Mouse (Mus musculus): ENCODE results near the gene Slc25a54. TPM values are rescaled to one million over a fixed set of nuclear protein-coding genes. Genes with fewer than 3 reads are reported as not detected.

The Slc25a54 gene
- total RNA-seq, 2 experiments from 2014 or later, result not detected

- peak; percentile 67 for ATAC-seq (replicated peaks; ENCODE audit: low FRiP score, low TSS enrichment, poor library complexity, severe bottlenecking)
Measured at GRCm38 (mm10) chr3:109122641-109123530, 42.6 kb downstream of the Slc25a54 start, which contains the start of gene Slc25a24. Slc25a24 (plus strand) TSS chr3:109123149.

DNA sequence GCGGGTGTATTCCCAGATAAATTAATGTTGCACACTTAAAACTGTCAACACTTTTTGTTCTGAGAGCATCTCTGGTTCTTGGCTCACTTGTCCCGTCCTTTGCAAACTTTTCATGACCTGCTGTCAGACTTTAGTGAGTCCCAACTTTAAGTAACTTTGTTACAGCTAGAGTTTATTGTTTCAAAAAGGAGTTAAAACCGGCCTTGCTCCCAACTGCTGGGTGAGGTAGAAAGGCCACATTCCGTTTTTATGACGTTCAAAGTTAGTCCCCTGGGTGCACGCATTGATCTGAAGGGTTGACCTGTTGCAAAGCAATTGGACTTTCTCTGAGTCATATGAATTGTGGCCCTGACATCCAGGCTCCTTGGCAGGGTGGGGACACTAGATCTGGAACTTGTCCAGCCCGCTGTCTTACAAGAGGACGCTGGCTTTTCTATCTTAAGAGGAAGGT lies 43.3 kb downstream of the Slc25a54 start:
- ATAC-seq (replicated peaks; ENCODE audit: low FRiP score, low TSS enrichment, poor library complexity, severe bottlenecking), result peak; percentile 67

- ATAC-seq (replicated peaks; ENCODE audit: low FRiP score, low TSS enrichment, poor library complexity, severe bottlenecking), result peak; percentile 42
Measured at GRCm38 (mm10) chr3:109124091-109124490, 43.8 kb downstream of the Slc25a54 start.

DNA sequence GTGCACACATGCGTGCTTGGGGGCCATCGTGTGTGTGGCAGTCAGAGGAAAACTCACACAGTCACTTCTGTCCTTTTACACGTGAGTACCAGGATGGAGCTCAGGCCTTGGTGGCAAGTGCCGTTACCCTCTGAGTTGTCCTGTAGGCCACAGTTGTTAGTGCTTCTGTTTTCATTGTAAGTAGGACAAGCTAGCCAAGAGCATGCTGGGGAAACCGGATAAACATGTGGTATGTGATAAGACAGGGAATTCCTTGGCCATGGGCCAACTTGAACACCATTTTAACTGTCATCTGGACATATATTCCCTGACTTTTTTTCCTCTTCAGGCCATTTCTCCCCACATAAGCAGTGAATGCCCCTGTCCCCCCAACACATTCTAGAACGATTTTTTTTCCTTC lies 45.3 kb downstream of the Slc25a54 start:
- peak; percentile 40 for ATAC-seq (replicated peaks; ENCODE audit: low FRiP score, low TSS enrichment, poor library complexity, severe bottlenecking)

GRCm38 (mm10) chr3:109129768-109130167 lies 49.5 kb downstream of the Slc25a54 start:
- ATAC-seq (replicated peaks; ENCODE audit: low FRiP score, low TSS enrichment, poor library complexity, severe bottlenecking), result peak; percentile 39

DNA sequence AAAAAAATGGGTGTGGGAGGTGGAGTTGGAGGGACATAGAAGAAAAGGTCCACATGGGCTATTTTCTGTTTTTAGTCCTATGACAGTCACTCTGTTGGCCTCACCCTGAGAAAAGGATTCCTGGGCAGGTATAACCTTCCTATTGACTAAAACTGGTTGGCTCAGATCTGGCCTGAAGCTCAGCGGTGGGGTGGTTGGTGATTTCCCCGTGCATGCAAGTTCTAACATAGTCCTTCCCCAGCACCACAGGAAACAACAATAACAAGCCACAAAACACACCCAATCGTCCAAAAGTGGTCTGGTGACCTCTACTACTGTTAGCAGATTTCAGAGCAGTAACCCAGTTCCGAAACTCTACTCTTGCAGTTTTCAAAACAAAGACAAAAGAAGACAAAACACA lies 52.7 kb downstream of the Slc25a54 start:
- no peak for ATAC-seq (replicated peaks; ENCODE audit: low FRiP score, low TSS enrichment, poor library complexity, severe bottlenecking)

GRCm38 (mm10) chr3:109134036-109134435 lies 53.8 kb downstream of the Slc25a54 start:
- no peak for ATAC-seq (replicated peaks; ENCODE audit: low FRiP score, low TSS enrichment, poor library complexity, severe bottlenecking)

DNA sequence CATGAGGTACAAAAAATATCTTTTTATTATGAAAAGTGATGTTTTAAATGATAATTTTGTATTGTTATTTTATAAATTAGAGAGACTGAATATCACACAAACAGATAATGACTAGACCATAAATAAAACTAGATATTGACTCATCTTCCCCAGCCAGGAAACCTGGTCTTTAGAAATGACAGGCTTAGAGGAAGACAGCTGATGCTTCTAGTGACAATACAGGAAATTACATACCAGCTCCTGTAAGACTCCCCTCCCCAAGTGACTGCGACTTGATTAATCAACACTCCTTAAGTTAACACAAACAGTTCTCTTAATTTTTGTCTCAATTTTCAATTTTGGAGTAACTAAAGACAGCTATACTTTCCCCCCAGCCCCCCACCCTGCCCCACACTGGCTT lies 55.1 kb downstream of the Slc25a54 start:
- ATAC-seq (replicated peaks; ENCODE audit: low FRiP score, low TSS enrichment, poor library complexity, severe bottlenecking), result no peak

- no peak for ATAC-seq (replicated peaks; ENCODE audit: low FRiP score, low TSS enrichment, poor library complexity, severe bottlenecking)
Measured at GRCm38 (mm10) chr3:109152561-109152960, 72.3 kb downstream of the Slc25a54 start.

- no peak for ATAC-seq (replicated peaks; ENCODE audit: low FRiP score, low TSS enrichment, poor library complexity, severe bottlenecking)
Measured at GRCm38 (mm10) chr3:109153410-109153809, 73.1 kb downstream of the Slc25a54 start.

GRCm38 (mm10) chr3:109155926-109156669 lies 75.8 kb downstream of the Slc25a54 start:
- ATAC-seq (replicated peaks; ENCODE audit: low FRiP score, low TSS enrichment, poor library complexity, severe bottlenecking), result peak; percentile 41; the same call in 1 of the 2 replicates

DNA sequence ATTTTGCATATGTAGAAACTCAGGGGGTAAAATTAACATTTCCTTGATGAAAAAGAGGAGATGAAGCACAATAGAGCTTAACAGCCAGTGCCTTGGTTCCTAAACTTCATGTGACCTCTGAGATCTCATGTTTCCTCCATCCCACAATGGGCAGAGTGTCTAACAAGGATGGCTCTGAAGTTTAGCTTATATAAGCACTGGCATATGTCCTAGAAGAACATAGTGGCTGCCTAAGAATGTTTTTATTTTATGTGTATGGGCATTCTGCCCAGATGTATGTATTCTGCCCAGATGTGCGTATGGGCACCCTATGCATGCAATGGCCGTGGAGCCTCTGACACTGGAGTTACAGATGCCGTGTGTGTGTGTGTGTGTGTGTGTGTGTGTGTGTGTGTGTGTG lies 77.2 kb downstream of the Slc25a54 start:
- no peak for ATAC-seq (replicated peaks; ENCODE audit: low FRiP score, low TSS enrichment, poor library complexity, severe bottlenecking)

GRCm38 (mm10) chr3:109164088-109164487 lies 83.8 kb downstream of the Slc25a54 start:
- no peak for ATAC-seq (replicated peaks; ENCODE audit: low FRiP score, low TSS enrichment, poor library complexity, severe bottlenecking)

- no peak for ATAC-seq (replicated peaks; ENCODE audit: low FRiP score, low TSS enrichment, poor library complexity, severe bottlenecking)
Measured at GRCm38 (mm10) chr3:109164644-109165043, 84.4 kb downstream of the Slc25a54 start.

DNA sequence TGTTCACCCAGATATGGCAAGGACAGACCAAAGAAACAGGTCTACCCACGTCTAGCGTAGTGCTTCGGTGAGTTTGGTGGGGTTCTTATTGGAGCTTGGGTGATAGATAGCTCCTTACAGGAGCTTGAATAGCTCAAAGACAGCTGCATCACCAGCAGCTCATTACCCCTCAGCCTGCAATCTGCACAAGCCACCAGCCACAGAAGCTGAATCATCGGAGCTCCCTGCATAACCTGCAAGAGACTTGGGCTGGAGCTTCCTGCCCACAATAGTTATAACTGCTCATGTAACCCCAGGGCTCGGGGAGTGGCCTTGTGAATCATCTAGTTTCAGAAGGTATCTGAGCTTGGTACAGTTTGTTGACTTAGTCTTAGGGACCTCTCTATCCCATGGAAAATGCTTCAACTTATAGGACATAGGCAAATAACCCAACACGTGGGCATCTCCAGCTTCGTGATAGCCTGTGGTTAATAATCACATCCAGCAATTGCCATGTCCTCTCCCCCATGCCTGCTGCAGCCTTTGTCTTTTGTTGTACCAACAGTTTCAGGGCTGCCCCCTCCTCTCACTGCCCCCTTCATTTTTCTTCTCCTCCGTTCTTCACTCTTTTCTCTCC lies 85.1 kb downstream of the Slc25a54 start:
- ATAC-seq (replicated peaks; ENCODE audit: low FRiP score, low TSS enrichment, poor library complexity, severe bottlenecking), result peak; percentile 80

Other genes starting within 250 kb of the Slc25a54 start
- gene Stxbp3, start 239.9 kb upstream of the Slc25a54 start, total RNA-seq (2014; fragmentation: Nextera tagmentation), result 46.7 and 47.5 TPM in 2 replicates
- gene Stxbp3, start 239.9 kb upstream of the Slc25a54 start, total RNA-seq (2017), result 56.6 and 61.3 TPM in 2 replicates
- gene Fndc7, start 190.5 kb upstream of the Slc25a54 start, total RNA-seq (2014; fragmentation: Nextera tagmentation), result not detected in 2 replicates
- not detected in 2 replicates for gene Fndc7, start 190.5 kb upstream of the Slc25a54 start, total RNA-seq (2017)
- 138 and 220 TPM in 2 replicates for gene Prpf38b, start 168.7 kb upstream of the Slc25a54 start, total RNA-seq (2014; fragmentation: Nextera tagmentation)
- gene Prpf38b, start 168.7 kb upstream of the Slc25a54 start, total RNA-seq (2017), result 307 and 371 TPM in 2 replicates
- gene Henmt1, start 140.6 kb upstream of the Slc25a54 start, total RNA-seq (2014; fragmentation: Nextera tagmentation), result not detected in 2 replicates
- gene Henmt1, start 140.6 kb upstream of the Slc25a54 start, total RNA-seq (2017), result not detected in 2 replicates
- not detected in 2 replicates for gene Gm9857, start 140.0 kb upstream of the Slc25a54 start, total RNA-seq (2014; fragmentation: Nextera tagmentation)
- gene Gm9857, start 140.0 kb upstream of the Slc25a54 start, total RNA-seq (2017), result not detected in 2 replicates
- 5.3 and 5.6 TPM in 2 replicates for gene Fam102b, start 52.9 kb upstream of the Slc25a54 start, total RNA-seq (2014; fragmentation: Nextera tagmentation)
- 7.1 and 8.8 TPM in 2 replicates for gene Fam102b, start 52.9 kb upstream of the Slc25a54 start, total RNA-seq (2017)
- 13.5 and 18.8 TPM in 2 replicates for gene Slc25a24, start 42.7 kb downstream of the Slc25a54 start, total RNA-seq (2014; fragmentation: Nextera tagmentation)
- 26.7 and 29.9 TPM in 2 replicates for gene Slc25a24, start 42.7 kb downstream of the Slc25a54 start, total RNA-seq (2017)